Mouse (Mus musculus) limb, embryonic 15.5 days (tissue): ENCODE data around the gene Ogfod1. TPM values are rescaled to one million over a fixed set of nuclear protein-coding genes. Genes with fewer than 3 reads are reported as not detected.

Source experiments
- ATAC-seq: fragments of 200-750 bp; cut with Nextera tagmentation; 2 replicates; pipeline ENCODE4 v1.8.0; 2017; ENCODE audit warnings: low read depth, moderate TSS enrichment; ENCODE audit not compliant: insufficient number of reproducible peaks, low FRiP score, low TSS enrichment
- H3K27ac ChIP-seq: fragments of 300-500 bp; sonication (generic); 2 replicates; pipeline ENCODE4 v1.5.1; 2015; ENCODE audit warnings: moderate library complexity, mild to moderate bottlenecking, inconsistent platforms
- H3K27me3 ChIP-seq: fragments of 300-500 bp; sonication (generic); 2 replicates; pipeline ENCODE4 v1.6.1; 2015; ENCODE audit warnings: inconsistent platforms
- H3K36me3 ChIP-seq: fragments of 300-500 bp; sonication (generic); 2 replicates; pipeline ENCODE4 v1.6.1; 2015; ENCODE audit warnings: inconsistent platforms
- H3K4me1 ChIP-seq: fragments of 300-500 bp; sonication (generic); 2 replicates; pipeline ENCODE4 v1.6.1; 2015; ENCODE audit warnings: inconsistent platforms
- H3K4me2 ChIP-seq: fragments of 300-500 bp; sonication (generic); 2 replicates; pipeline ENCODE4 v1.6.1; 2015; ENCODE audit warnings: mild to moderate bottlenecking, inconsistent platforms
- H3K4me3 ChIP-seq: fragments of 300-500 bp; sonication (generic); 2 replicates; pipeline ENCODE4 v1.5.1; 2015; ENCODE audit warnings: mild to moderate bottlenecking, inconsistent platforms
- H3K9ac ChIP-seq: fragments of 300-500 bp; sonication (generic); 2 replicates; pipeline ENCODE4 v1.6.1; 2015; ENCODE audit warnings: inconsistent platforms
- H3K9me3 ChIP-seq: fragments of 300-500 bp; sonication (generic); 2 replicates; pipeline ENCODE4 v1.6.1; 2016; ENCODE audit warnings: inconsistent platforms
- WGBS: fragments of 180-500 bp; shearing (Covaris S2); methylation state at CpG from one replicate; pipeline ENCODE4 v1.1.7; 2015; 5-methylcytosine and 5-hydroxymethylcytosine counted together
- polyA plus RNA-seq: library from polyadenylated mRNA; unstranded; fragments of >200 nt; fragmentation: Nextera tagmentation; extraction: Ambion mirVana; gene quantifications from 2 replicates; pipeline ENCODE4 v1.2.1, GENCODE M21; 2015

Ogfod1 gene
- polyA plus RNA-seq, 1 experiment from 2014 or later: 12.8 TPM

DNA sequence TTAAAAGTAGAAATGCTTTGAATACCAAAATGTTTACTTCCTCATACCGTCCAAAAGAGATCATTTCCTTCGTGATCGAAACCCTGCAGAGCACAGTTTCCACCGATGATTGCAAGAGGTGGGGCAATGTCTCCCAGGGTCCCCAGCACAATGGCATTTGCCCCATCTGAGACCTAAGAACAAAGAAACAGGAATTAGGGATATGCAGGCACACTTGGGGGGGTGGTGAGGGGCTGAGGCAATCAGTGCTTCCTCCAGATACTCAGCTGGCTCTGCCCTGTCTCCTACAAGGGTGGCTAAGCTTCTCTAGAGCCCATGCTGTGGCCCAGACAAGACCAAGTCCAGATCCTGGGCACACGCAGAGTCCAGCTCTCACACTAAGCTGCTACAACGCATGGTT lies 52.7 kb downstream of the Ogfod1 start:
- Histone ChIP-seq H3K9me3 (no peaks in the 10 kb centered on the region), H3K27ac (no peak overlapping the region), H3K4me2 (no peak overlapping the region), H3K9ac (0 out of 2 replicates have a peak overlapping the region, but pooled peaks have one; percentile 17), H3K36me3 (peaks cover 14% of the 10 kb centered on the region), H3K27me3 (no peaks in the 10 kb centered on the region), H3K4me3 (no peak overlapping the region), H3K4me1 (no peaks in the 10 kb centered on the region)
- 77% methylated on average over 6 of the region's 6 CpGs for WGBS
- ATAC-seq: no peak

DNA sequence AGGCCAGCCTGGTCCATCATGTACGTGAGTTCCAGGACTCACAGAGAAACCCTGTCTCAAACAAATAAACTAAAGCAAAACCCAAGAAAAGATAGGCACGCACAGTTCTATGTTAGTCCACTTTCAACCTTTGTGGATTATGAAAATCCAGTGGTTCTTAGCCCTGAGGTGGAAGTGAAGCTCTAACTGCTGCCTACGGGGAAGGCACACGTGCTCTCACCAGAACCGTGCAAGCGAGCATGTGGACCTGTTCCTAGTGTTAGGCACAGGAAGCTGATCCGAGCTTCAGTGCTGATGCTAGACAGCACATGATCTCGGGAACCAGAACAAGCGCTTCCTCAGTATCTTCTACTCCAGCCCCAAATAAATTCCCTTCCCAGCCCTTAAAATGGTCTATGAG lies 55.9 kb downstream of the Ogfod1 start:
- Histone ChIP-seq H3K4me1 (no peaks in the 10 kb centered on the region), H3K4me2 (no peak overlapping the region), H3K27me3 (no peaks in the 10 kb centered on the region), H3K9me3 (no peaks in the 10 kb centered on the region), H3K9ac (no peak overlapping the region), H3K4me3 (no peak overlapping the region), H3K27ac (no peak overlapping the region), H3K36me3 (no peaks in the 10 kb centered on the region)
- no peak for ATAC-seq
- WGBS: 84% methylated on average over 9 of the region's 9 CpGs

DNA sequence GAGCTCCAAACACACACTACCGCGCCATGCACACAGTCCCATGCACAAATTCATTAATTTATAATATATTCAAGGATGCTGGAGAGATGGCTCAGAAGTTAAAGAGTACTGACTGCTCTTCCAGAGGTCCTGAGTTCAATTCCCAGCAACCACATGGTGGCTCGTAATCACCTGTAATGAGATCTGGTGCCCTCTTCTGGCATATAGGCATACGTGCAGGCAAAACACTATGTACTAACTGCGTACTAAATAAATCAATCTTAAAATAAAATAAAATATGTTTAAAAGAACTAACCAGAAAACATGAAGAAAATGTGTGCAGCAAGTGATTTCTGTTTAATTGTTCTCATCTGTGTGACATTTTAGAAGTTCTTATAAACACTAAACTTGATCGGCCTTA lies 57.3 kb downstream of the Ogfod1 start:
- ATAC-seq: no peak
- Histone ChIP-seq H3K4me2 (no peak overlapping the region), H3K4me3 (no peak overlapping the region), H3K9ac (no peak overlapping the region), H3K27me3 (no peaks in the 10 kb centered on the region), H3K36me3 (no peaks in the 10 kb centered on the region), H3K9me3 (no peaks in the 10 kb centered on the region), H3K27ac (no peak overlapping the region), H3K4me1 (0 out of 2 replicates have a peak, but pooled peaks cover 2% of the 10 kb centered on the region)
- 79% methylated on average over 6 of the region's 6 CpGs for WGBS

DNA sequence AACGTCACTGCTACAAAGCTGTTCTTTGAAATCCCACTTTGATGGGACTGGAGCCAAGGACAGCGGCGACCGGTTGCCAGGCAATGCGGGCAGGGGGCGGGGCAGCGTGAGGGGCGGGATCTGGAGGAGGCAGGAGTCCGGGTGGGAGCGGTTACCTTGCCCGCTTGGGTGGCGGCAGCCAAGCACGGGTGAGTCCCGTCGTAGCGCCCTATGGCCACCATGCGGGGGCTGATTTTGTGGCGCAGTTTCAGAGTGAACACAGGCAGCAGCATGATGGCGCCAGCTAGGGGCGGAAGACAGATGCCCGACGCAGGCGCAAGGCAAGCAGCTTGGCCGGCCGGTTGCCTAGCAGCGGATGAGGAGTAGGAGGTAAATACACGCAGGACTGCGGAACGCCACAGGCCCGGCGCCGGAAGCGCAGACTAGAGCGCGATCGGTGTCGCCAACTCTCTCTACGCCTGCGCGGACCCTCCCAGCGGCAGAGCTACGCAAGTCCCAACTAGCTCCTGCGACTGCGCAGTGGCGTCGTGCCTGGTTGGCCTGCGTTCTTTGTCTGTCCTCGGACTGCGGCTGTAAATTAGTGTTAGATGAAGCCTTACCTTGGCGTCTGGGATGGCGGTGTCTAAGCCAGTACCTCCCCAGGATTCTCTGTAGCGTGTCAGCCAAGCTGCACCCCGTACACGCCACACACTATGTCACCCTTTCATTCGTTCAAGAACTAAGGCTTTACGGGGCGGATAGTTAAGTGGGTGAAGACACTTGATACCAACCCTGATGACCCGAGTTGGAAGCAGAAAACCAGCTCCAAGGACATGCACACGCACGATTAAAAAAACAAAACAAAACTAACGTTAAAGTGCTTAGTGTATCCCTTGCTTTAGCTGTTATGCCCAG lies 61.3 kb downstream of the Ogfod1 start, which contains the start of gene Bbs2:
Gene Bbs2 (minus strand): TSS at position 848 of the 894 bp plus-strand sequence.
- Histone ChIP-seq H3K36me3 (no peaks in the 10 kb centered on the region), H3K4me2 (peak within 1 kb of the TSS; percentile 65), H3K9ac (peak within 1 kb of the TSS; percentile 50), H3K4me1 (0 out of 2 replicates have a peak, but pooled peaks cover 2% of the 10 kb centered on the region), H3K9me3 (no peaks in the 10 kb centered on the region), H3K4me3 (peak within 1 kb of the TSS; percentile 76), H3K27me3 (no peaks in the 10 kb centered on the region), H3K27ac (peak within 1 kb of the TSS; percentile 95)
- WGBS: 1% methylated on average over 61 of the region's 61 CpGs
- peak; percentile 99 for ATAC-seq

DNA sequence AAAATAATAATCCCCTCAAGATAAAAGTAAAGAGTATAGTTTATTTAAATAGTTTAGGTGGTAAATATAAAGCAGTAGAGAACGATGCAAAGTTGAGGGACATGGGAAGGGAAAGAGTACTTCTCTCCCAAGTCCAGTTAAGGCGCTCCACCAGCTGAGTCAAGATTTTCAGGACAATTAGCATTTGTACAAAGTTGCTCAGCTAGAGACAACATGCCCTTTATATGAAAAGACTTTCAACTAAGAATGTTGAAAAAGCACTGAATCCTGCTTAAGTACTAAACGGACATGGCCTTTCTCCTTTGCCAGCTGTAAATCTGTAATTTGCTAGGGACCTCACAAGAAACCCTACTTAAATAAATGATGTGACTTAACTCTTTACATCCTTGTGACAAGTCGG lies 62.0 kb downstream of the Ogfod1 start:
- peak overlapping the region; percentile 95 for H3K27ac ChIP-seq
- no peaks in the 10 kb centered on the region for H3K9me3 ChIP-seq
- H3K4me3 ChIP-seq: peak overlapping the region; percentile 76
- H3K4me1 ChIP-seq: 0 out of 2 replicates have a peak, but pooled peaks cover 2% of the 10 kb centered on the region
- no peak overlapping the region for H3K9ac ChIP-seq
- 43% methylated on average over 4 of the region's 4 CpGs for WGBS
- H3K4me2 ChIP-seq: peak overlapping the region; percentile 65
- ATAC-seq: no peak
- H3K36me3 ChIP-seq: no peaks in the 10 kb centered on the region
- no peaks in the 10 kb centered on the region for H3K27me3 ChIP-seq

DNA sequence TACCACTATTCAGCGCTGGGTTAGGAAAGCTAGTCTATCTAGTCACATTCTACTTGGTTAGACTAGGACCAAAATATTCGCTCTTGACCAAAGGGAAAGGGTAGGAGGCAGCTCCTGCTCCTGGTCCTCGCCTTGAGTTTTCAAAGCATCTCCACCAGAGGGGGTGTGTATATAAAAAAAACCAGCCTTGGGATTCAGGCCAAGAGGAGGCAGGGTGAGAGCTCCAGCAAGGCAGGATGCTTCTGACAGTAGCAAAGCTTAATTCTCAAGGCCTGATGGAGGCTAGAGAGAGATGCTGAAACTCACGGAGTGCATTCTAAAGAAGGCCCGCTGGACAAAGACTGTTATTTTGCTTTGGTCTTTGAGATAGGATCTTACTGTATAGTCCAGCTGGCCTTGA lies 67.1 kb downstream of the Ogfod1 start:
- Histone ChIP-seq H3K4me3 (no peak overlapping the region), H3K27me3 (no peaks in the 10 kb centered on the region), H3K4me1 (no peaks in the 10 kb centered on the region), H3K36me3 (no peaks in the 10 kb centered on the region), H3K4me2 (no peak overlapping the region), H3K27ac (no peak overlapping the region), H3K9me3 (no peaks in the 10 kb centered on the region), H3K9ac (no peak overlapping the region)
- WGBS: 46% methylated on average over 5 of the region's 5 CpGs
- ATAC-seq: no peak

DNA sequence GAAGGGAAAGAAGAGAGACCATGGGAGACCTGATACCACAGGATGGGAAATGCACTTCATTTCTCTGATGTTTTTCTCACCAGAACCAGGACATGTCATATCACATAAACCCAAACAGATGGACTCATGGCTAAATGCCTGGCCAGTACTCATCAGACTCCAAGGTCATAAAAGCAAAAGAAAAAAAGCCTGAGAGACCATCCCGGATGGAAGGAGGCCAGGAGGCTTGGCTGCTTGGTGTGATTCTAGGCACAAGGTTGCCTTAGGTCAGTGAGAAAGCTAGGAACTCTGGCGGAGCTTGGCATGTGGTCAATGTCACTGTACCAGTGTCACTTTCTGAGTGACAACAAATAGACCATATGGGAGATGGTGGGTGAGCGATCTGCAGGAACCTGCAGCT lies 70.9 kb downstream of the Ogfod1 start:
- Histone ChIP-seq H3K4me1 (no peaks in the 10 kb centered on the region), H3K9me3 (no peaks in the 10 kb centered on the region), H3K4me2 (no peak overlapping the region), H3K27me3 (no peaks in the 10 kb centered on the region), H3K9ac (no peak overlapping the region), H3K4me3 (no peak overlapping the region), H3K27ac (no peak overlapping the region), H3K36me3 (no peaks in the 10 kb centered on the region)
- ATAC-seq: no peak
- 63% methylated on average over 3 of the region's 3 CpGs for WGBS

DNA sequence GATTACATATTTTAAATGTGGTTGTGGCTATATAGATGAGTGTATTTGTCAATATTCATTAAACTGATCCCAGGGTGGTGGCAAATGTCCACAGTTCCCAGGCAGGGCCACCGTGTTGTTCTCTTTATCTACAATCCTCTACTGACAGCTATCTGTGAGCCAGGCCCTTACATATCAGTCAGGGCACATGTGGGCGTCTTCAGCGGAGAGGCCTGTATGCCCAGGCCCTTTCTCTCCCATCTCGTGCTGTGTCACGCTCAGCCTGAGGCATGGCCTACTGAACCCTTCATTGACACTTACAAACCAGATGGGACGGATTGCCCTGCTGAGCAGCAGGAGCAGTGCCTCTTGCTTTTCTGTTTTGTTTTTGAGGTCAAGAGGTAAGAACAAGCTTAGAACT lies 72.4 kb downstream of the Ogfod1 start:
- Histone ChIP-seq H3K9ac (no peak overlapping the region), H3K27ac (no peak overlapping the region), H3K4me1 (no peaks in the 10 kb centered on the region), H3K36me3 (no peaks in the 10 kb centered on the region), H3K9me3 (no peaks in the 10 kb centered on the region), H3K27me3 (no peaks in the 10 kb centered on the region), H3K4me3 (no peak overlapping the region), H3K4me2 (no peak overlapping the region)
- no peak for ATAC-seq
- 68% methylated on average over 6 of the region's 6 CpGs for WGBS

DNA sequence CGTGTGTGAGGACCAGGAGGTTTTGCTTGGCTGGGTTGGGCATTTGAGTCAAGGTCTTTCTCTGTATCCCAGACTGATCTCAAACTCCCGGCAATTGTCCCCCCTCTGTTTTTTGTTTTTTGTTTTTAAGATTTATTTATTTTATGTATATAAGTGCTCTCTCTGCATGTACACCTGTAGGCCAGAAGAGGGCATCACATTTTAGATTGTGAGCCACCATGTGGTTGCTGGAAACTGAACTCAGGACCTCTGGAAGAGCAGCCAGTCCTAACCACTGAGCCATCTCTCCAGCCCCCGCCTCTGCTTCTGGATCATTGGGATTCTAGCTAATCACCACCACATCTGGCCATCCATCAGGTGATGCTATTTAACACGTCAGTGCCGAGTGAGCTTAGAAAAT lies 72.8 kb downstream of the Ogfod1 start:
- Histone ChIP-seq H3K4me2 (no peak overlapping the region), H3K9me3 (no peaks in the 10 kb centered on the region), H3K4me3 (no peak overlapping the region), H3K9ac (no peak overlapping the region), H3K36me3 (no peaks in the 10 kb centered on the region), H3K27ac (no peak overlapping the region), H3K27me3 (no peaks in the 10 kb centered on the region), H3K4me1 (no peaks in the 10 kb centered on the region)
- no peak for ATAC-seq
- 67% methylated on average over 5 of the region's 5 CpGs for WGBS

DNA sequence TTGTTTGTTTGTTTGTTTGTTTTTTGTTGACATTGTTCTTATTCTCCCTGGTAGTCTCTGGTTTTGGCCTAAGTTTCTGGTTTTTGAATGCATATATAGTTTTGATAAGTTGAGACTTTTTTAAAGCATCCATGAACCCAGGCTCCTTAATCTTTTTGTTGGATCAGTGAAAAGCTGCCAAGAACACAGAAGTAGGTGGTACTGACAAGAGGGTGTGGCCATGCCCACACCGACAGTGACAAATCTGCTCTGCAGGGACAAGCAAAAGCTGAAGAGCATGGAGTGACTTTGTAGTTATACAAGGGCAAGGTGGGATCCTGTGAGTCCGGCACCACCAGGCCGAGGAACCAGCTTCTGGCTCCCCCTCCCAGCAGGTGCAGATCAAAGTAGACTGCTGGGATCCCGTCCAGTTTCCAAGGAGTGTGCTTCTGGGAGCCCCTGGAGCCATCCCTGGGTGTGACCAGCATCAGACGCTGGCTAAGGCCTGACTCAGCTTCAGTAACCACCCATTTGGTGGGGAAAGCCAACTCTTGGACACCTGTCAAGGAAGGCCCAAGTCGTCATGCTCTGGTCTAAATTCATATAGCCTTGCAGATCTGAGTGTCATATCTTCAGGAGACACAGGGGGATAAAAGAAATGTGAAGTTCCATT lies 73.7 kb downstream of the Ogfod1 start:
- no peak for ATAC-seq
- WGBS: 39% methylated on average over 6 of the region's 6 CpGs

DNA sequence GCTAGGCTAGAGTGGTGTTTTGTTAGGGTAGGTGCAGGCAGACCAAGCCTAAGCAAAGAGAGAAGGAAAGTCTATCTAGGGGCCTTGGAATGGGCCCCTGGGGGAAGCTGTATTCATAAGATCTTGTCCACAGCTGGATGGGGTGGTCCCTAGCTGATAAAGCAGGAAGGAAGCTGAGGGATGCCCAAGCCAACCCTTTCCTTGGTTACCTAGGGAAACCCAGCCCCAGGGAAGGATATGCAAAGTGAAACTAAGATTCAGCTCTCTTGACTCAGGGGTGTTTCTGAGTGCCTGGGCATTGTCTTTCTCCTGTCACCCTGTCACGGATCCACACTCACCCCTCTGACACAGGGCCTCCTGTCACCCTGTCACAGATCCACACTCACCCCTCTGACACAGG lies 76.4 kb downstream of the Ogfod1 start:
- Histone ChIP-seq H3K9ac (no peak overlapping the region), H3K27ac (no peak overlapping the region), H3K4me2 (no peak overlapping the region), H3K4me3 (no peak overlapping the region), H3K27me3 (no peaks in the 10 kb centered on the region), H3K4me1 (no peaks in the 10 kb centered on the region), H3K9me3 (no peaks in the 10 kb centered on the region), H3K36me3 (no peaks in the 10 kb centered on the region)
- 74% methylated on average over 1 of the region's 1 CpGs for WGBS
- no peak for ATAC-seq

More for the DNA sequence above, 73.7 kb downstream of the Ogfod1 start:
- H3K27ac ChIP-seq: no peak overlapping the region
- H3K4me2 ChIP-seq: no peak overlapping the region
- H3K4me3 ChIP-seq: no peak overlapping the region
- no peak overlapping the region for H3K9ac ChIP-seq
- H3K27me3 ChIP-seq: no peaks in the 10 kb centered on the region
- H3K4me1 ChIP-seq: no peaks in the 10 kb centered on the region
- H3K9me3 ChIP-seq: no peaks in the 10 kb centered on the region
- H3K36me3 ChIP-seq: no peaks in the 10 kb centered on the region

DNA sequence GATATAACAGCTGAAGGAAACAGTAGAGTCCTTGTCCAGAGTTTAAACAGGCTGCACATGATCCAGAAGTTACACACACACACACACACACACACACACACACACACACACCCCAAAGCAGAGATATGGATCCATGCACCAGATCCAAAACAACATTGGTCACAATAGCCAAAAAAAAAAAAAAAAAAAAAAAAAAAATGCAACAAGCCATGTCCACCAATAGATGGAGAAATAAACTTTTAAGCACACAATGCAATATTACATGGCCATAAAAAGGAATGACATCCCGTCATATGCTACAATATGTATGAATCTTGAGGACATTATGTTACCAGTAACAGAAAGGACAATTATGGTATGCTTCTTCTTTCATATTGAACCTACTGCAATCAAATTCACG lies 77.0 kb downstream of the Ogfod1 start:
- Histone ChIP-seq H3K4me1 (peaks cover 2% of the 10 kb centered on the region; the same call in 1 of the 2 replicates), H3K27ac (no peak overlapping the region), H3K36me3 (no peaks in the 10 kb centered on the region), H3K9me3 (no peaks in the 10 kb centered on the region), H3K9ac (no peak overlapping the region), H3K4me3 (no peak overlapping the region), H3K27me3 (no peaks in the 10 kb centered on the region), H3K4me2 (no peak overlapping the region)
- WGBS: 84% methylated on average over 2 of the region's 2 CpGs
- no peak for ATAC-seq
